Mouse (Mus musculus) adrenal gland, adult 2 months (tissue): ENCODE data around the gene Cfap20. TPM values are rescaled to one million over a fixed set of nuclear protein-coding genes. Genes with fewer than 3 reads are reported as not detected.
"Not testable (repeated sequence)": the region's sequence is repeated elsewhere in the genome, so short reads cannot be mapped to it uniquely, and the experiment has no call there.

ENCODE experiments used
- DNase-seq: peaks from one replicate; pipeline ENCODE4 v3.0.0; 2021
- polyA plus RNA-seq: library from polyadenylated mRNA; depleted of rRNA; stranded (reverse); fragments of >200 nt; gene quantifications from 2 replicates; pipeline ENCODE4 v1.2.3, GENCODE M21; 2012
- total RNA-seq, 2 experiments: library from RNA; stranded (reverse); gene quantifications; 2 replicates each; pipeline ENCODE4 v1.2.3; 2021

Gene Cfap20
- total and polyA plus RNA-seq, 3 experiments, result 40.7 to 49.1 (median 42.4) TPM

DNA sequence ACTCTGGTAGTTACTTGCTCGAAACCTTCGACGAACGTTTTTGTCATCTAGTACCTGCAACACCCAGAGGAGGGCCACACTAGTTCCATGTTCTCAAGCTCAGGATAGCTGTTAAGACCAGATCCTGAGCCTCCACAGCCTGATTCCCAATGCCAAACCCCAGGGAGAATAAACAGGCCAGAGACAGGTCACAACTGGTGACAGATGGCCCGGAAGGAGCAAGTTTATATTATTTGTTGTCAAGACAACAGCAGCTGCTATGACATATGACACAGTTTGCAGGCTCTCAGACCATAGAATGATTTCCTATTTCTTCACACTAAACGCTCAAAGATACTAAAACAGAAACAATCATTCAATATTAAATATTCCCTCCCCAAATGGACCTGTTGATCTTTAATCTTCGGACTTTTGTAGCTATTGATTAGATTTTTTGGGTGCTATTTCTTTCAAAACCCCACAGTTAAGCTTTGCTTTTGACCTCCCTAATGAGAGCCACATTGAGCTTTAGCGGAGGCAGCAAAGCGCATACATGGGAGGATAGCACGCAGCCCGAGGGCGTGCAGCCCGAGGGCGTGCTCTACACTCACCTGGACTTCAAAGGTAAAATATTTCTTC lies 12.4 kb downstream of the Cfap20 start:
- no peak for DNase-seq

DNA sequence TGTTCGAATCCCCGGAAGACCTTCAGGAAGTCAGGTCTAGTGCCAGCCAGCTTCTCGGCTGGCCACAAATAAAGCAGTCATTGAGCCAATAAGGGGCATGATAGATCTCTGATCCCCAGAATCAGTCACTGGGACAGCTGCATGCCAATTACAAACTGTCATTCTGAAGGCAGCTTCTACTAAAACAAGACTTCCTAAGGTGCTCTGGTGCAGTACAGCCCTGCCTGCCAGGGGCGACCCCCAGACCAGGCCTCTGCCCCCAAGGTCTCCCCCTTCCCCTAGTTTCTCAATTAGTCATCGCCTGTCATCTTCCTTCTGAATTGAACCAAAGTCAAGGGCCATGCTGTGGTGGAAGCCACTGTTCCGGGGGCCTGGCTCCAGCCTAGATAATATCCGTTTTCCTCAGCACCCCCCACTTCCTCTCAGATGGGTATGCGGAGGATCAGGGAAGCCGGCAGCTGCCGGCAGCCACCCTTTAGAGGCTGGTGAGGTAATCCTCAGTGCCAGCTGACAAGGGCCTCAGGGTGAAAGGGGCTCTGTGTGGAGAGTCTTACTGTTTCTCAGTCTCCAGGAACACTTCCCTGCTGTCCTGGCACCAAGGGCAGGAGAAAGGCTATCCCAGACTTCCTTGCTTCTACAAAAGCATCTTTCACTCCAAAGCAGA lies 23.2 kb downstream of the Cfap20 start:
- DNase-seq, result peak; percentile 28

DNA sequence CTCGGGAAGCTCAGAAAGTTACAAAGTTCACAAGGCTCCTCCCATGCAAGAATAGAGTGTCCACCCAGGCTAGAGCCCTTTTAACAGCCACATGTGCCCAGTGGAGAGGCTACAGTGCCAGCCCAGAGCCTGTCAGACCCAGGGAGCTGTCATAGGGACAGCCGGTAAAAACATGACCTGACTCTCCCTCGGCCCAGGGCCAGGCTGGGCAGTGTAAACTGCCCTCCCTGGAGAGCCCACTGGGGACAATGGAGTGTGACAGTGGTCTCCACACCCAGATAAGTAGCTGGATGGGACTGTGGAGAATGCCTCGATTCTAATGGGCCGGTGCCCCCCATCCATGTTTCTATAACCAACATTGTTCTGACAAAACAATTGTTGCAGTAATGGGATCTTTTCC lies 25.2 kb downstream of the Cfap20 start:
- DNase-seq, result no peak

DNA sequence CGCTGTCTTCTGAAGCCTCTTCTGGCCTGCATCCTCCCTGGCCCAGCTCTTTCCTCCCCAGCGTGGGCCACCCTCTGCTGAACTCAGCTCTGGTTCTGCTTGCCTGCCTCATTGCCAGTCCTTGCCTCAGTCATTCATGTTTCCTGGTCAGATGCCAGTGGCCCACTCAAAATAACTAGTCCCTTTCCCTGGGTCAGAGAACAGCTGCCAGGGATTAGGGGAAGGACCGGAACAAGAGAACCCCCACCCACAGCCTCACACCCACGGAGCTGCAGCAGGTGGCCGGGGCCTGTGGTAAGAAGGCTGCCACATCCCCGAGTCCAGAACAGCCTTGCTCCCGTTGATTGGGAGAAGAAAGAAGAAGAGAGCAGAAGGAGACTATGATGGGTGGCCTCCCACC lies 33.6 kb downstream of the Cfap20 start:
- no peak for DNase-seq

DNA sequence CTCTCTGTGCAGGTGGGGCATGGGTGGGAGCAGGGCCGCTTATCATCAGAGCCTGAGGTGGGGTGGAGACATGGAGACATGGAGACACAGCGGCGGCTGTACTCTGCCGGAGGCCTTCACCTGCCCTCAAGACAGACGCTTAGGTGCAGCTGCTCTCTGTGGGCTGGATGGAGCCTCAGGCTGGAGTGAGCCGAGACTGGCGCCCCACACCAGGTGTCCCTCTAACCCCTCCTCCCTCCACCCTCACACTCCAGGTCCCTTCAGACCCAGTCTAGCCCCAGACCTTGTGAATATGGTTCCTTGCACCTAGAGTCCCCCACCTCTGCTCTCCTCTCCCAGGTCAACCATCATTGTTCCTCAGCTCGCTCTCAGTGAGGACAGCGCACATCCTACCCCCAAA lies 35.5 kb downstream of the Cfap20 start:
- no peak for DNase-seq

DNA sequence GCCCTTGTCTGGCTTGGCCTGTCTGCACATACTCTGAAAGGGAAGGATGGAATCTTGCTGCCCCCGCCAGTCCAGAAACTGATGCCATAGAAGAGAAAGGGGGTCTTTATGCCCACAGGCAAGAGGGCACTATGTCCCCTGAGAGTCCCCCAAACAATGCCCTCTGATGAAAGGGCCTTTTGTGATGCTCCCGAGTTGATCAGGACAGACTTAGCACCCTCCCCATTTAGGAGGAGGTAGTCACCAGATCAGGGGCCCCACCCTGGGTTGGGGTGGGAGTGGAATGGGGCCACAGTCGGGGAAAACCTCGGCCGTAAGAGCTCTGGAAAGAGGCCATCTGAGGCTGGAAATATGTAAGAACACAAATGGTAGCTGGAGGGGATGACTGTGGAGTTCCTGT lies 37.5 kb downstream of the Cfap20 start:
- DNase-seq, result no peak

DNA sequence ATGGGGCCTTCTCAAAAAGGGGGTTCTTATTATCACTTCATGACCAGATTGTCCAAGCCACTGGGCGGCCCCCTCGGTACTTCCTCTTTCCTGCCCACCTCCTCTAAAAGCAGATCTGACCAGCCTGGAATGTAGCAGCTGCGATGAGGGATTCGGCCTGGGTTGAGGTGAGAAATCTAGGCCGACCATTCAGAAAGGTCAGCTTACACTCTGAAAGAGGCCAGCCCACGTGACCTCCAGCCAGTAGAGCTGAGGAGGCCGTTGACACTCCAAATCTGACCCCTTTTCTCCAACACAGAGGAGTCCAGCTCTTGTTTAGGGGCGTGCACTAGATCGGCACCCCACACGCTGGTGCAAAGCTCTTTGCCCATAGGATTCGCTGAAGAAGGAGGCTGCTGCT lies 37.9 kb downstream of the Cfap20 start:
- DNase-seq, result no peak

DNA sequence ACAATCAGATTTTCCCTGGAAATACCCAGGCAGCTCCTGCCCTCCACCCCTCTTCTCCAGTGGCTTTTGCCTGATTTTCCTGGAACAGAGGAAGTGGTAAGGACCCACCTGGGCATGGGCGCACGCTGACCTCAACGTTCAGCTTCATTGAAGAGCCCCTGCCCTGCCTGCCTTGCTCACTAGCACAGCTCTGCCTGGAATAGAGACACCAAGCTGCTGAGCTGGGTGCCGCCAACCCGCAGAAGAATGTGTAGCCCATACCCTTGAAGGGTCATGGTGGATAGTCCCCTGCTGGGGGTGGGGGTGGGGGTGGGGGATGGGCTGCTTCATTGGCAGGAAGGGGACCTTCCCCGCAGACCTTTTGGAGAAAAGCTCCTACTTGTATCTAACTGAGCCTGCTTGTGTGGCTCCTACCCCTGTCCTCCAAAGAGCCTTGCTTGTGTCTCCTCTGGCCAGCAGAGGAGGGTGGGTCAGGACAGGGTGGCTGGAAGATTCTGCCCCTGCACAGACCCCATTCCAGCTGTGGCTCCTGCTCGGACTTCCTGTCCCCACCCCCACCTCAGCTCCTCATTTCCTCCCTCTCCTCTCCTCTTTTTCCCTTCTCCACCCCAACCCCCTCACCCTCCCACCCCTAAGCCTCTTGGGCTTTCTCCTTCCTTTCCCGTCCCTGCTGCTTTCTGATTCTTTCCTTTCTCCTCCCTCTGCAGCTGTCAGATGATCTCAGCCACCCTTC lies 39.3 kb downstream of the Cfap20 start:
- no peak for DNase-seq

DNA sequence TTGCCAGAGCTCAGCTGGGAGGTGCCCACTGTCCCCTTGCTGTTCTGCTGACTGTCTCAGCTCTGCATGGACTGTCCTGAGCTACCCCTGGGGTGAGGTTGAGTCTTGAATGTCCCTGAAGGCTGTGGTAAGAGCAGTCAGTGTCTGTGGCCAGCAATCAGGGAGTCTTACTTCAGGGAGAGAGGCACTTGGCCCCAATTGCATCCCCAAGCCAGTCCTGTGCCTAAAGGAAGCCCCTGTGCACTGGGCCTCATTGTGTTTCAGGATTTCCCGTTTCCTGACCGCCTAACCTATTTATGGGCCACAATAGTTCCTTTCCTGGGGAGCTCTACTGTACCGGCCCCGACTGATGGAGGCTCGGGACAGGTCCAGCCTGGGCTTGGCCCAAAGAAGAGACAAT lies 42.1 kb downstream of the Cfap20 start:
- DNase-seq, result peak; percentile 37

DNA sequence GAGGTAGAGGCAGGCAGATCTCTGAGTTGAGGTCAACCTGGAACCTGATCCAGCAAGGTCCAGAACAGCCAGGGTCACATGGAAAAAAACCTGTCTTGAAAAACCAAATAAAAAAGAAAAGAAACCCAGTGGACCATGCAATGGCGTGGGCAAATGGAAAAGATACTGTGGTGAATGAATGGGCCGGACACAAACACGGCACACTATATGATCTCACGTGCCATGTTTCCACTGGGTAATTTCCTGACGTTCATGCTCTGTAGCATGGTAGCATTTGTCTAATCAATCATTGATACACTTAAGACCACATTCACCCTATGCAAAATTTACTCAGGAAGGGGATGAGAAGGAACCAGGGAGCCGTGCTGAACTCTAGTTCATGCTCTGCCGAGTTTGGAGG lies 43.6 kb downstream of the Cfap20 start:
- DNase-seq, result no peak

DNA sequence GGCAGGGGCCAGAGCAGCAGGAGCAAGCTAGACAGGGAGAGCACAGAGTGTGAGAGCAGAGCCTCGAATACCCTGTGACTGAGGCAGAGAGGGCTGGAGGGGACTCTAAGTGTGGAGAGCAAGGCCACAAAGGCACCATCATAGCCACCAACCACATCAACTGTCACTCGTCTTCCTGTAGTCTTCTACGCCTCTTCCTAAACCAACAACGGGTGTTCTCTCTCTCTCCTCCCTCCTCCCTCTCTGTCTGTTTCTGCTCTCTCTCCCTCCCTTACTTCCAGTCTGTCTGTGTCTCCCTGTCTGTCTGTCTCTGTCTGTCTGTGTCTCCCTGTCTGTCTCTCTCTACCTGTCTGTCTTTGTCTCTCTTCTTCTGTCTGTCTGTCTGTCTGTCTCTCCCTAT lies 44.4 kb downstream of the Cfap20 start:
- no peak for DNase-seq

DNA sequence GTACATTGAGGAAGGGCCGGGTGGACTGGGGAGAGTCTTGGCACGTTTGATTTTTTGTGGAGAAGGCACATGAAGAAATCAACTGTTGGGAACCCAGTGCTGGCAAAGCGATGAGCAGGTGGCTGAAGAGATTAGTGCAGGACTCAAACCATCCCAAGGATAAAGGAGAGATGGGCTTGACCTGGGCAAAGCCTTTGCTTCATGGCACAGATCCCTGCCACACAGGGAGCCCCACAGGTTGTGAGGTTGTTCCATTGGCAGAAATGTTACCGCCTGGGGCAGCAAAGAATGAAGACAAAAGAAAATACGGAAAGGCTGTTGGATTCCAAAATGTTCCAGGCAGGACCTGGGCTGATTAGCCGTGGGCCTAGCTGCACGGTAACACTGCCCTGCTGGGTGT lies 46.7 kb downstream of the Cfap20 start:
- DNase-seq, result no peak

DNA sequence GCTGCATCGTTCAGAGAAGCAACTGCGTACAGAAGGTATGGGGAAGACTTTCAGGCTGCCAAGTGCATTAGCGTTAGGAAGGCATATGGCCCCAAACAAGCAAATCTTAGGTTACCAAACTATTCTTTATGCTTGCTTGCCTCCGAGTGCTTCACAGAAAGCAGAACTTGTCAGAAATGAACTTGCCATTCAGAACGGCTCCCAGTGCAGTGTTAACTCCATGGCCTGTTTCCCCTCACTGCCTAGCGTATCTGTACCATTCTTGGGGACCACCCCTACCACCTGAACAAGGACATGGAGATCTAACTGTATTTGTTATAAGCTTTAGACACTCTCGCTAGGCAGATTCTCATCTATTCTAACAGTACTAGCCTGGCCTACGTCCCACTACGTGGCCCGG lies 47.4 kb downstream of the Cfap20 start:
- no peak for DNase-seq

DNA sequence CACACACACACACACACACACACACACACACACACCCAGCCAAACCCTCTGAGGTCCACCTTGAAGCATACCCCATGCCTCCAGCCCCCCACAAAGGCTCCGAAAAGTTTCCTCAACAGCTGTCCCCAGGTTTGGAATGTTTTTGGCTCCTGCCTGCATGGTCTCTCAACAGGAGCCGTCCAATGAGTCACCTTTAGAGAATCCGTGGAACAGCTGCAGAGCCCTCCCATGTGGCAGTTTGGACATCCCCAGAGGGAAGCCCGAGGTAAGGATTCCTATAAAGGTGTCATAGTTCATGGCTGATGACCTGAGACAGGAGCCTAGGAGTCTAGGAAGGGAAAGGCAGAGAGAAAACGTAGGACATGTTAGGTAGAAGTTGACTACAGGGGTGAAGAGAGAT lies 48.6 kb downstream of the Cfap20 start:
- DNase-seq, result no peak

DNA sequence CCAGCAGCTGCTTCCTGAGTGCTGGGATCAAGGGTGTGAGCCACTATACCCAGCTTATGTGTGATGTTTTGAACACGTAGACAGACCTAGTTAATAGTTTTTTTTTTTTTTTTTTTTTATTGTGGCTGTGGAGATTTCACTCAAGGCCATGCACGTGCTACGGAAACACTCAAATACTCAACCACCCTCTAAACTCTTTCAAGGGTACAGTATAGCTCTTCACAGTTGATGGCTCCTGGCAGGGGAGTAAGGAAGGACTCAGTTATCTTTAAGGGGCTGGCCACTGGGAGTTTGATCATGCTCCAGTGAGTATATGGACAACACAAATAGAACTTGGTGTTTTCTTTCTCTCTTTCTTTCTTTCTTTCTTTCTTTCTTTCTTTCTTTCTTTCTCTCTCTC lies 50.2 kb downstream of the Cfap20 start:
- DNase-seq, result no peak

DNA sequence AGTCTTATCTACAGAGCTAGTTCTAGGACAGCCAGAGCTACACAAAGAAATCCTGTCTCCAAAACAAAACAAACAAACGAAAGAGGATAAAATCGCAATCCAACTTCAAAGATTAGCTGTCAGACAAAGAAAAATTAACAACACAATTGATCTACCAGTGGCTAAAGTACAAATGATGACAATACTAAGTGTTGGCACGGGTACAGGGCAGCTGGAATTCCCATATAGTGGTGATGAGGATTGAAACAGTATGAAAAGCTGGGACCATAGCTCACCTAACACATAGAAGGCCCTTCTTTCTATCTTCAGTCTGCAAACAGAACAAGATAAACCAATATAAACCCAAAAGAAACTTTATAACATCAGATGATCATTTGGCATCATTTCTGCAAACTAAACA lies 53.1 kb downstream of the Cfap20 start:
- DNase-seq, result no peak

DNA sequence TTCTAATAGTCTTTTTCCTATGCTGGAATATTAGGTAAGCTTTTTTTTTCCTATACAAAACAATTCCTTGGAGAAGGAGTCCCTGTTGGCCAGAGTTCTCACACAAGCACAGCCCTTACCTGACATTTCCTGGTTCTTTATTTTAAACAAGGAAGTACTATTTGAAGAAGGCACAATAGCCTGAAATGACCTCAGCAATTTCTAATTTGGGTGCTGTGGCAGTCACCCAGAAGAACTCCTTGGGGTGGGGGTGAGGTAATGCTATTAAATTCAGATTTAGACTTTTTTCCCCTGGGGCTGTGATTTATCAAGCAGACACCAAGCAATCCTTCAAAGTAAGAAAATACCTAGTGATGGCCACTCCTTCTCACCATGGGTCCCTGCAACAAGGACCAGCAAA lies 53.7 kb downstream of the Cfap20 start:
- DNase-seq, result no peak

DNA sequence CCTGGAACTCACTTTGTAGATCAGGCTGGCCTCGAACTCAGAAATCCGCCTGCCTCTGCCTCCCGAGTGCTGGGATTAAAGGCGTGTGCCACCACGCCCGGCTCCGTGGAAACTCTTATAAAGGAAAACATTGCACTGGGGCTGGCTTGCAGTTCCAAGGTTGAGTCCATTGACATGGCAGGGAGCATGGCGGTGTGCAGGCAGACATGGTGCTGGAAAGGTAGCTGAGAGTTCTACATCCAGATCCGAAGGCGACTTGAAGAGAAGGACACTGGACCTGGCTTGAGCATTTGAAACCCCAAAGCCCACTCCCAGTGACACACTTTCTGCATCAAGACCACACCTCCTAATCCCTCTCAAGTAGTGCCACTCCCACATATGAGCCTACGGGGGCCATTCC lies 55.7 kb downstream of the Cfap20 start:
- not testable (repeated sequence) for DNase-seq

DNA sequence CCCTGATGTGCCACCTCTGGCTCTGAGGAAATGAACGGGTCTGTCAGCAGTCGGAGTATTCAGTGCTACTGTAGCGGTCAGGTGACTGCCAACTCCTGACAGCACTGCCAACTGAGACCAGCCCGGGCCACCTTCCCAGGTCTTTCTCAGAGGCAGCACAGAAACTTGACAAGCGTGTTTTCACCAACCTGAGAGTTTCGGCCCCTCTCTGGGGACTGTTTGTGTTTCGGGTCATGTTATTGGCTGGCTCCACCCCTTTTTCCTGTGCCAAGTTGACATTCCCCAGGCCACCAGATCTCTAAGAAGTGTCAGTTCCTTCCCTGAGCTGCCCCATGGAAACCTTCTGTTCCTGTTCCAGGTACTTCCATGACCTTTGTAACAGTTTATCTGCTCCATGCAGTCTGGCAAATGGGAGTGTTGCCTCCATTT lies 56.8 kb downstream of the Cfap20 start:
- DNase-seq, result peak; percentile 40

DNA sequence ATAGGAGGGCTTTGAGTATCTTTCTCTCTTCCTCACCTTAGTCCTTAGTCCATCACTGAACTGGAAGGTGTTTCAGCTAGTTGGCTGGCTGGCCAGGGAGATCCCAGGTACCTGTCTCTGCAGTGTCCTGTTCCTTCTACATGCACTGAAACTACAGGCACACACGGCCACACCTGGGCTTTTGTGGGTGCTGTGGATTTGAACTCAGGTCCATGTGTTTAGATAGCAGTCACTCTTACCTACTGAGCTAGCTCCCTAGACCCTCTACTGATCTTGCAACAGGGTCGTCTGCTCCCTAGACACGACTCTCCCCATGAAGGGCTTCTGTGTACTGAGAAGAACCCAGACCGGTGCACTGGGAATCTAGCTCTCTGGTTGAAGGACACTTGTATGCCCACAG lies 57.6 kb downstream of the Cfap20 start:
- no peak for DNase-seq

DNA sequence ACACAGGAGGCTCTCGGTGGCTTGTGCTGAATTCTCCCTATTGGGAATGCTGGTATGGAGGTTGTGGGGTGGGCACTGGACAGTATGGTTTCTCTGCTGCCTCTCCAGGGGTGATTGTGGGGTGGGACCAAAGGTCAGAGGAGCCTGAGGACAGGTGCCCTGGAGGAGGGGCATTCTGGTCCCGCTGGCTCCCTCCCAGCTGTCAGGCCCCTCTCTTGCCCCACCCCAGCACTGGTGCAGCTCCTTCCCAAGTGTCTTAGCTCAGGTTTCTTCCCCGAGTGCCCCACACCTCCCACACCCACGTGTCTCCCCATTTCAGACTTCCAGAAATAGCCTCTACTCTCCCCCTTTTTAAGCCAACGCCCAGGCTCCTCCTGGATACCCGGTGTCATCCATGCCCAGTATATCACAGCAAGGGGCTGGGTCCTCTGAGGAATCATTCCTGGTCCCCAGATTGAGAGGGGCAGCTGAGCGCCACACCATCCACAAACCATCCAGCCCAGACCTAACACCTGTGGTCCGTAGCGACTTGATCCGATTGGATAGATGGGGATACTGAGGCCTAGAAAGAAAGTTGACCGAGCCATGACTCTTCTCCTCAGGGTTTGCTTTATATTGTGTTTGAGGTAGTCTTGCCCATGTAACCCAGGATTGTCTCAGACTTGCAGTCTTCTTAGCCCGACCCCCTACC lies 58.2 kb downstream of the Cfap20 start:
- no peak for DNase-seq

DNA sequence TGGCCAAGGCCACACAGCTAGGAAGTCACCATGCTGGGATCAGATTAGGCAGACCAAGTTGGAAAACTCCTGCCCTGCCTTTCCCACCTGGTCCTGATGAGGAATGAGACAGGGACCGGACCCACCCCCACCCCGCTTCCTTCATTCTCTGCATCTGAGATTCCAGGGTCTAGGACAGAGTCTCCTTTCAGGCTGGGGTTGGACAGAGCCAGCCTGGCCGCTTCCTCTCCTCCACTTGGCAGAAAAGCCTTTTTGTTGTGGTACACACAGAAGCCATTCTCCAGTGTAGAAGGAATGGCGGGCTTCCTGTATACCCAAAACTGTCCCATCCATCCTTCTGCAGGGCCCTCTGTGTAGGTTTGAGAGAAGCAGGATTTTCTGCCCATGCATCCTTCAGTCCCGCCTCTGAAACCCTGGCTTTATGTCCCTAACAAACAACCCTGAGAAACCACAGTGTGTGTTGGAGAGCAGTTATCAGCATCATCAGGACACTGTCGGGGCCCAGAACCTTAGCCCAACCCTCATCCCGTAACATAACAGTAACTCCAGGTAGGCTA lies 59.2 kb downstream of the Cfap20 start:
- no peak for DNase-seq

DNA sequence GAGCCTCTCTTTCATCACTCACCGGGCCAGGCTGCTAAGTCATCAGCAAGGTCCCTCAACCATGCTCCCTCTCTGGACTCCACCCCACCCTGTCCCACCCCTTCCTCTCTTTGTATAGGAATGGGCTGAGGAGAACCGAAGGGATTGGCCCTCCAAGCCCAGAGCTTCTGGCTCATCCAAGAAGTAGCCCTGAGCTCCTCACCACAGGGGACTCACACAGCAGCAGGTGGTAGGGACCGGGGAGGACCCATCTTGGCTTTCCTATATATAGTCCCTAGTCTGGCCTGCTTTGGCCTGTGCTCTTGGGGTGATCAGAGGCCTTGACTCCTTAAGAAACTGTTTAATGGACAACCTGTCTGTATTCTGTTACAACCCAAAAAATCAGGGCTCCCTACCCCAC lies 60.2 kb downstream of the Cfap20 start:
- no peak for DNase-seq
